Mouse (Mus musculus) neural tube, embryonic 11.5 days (tissue): ENCODE measurements around the gene Zfp420. TPM values are rescaled to one million over a fixed set of nuclear protein-coding genes. Genes with fewer than 3 reads are reported as not detected.

Experiments
- ATAC-seq: fragments of 200-750 bp; cut with Nextera tagmentation; 2 replicates; pipeline ENCODE4 v1.8.0; 2017; ENCODE audit warnings: moderate number of reproducible peaks, mild to moderate bottlenecking, moderate TSS enrichment, moderate library complexity; ENCODE audit not compliant: insufficient read depth, low FRiP score, low TSS enrichment
- DNase-seq: peaks from one replicate; pipeline ENCODE4 v3.0.0-alpha.2; 2015; ENCODE audit warnings: low spot score
- H3K27ac ChIP-seq: fragments of 300-500 bp; sonication (generic); 2 replicates; pipeline ENCODE4 v1.5.1; 2014; ENCODE audit warnings: low read depth, mild to moderate bottlenecking, low read length
- H3K27me3 ChIP-seq: fragments of 300-500 bp; sonication (generic); 2 replicates; pipeline ENCODE4 v1.6.1; 2014; ENCODE audit warnings: mild to moderate bottlenecking, low read length, mixed read lengths; ENCODE audit not compliant: control insufficient read depth, insufficient read depth
- H3K36me3 ChIP-seq: fragments of 300-500 bp; sonication (generic); 2 replicates; pipeline ENCODE4 v1.6.1; 2014; ENCODE audit warnings: mild to moderate bottlenecking, low read length, moderate library complexity, mixed read lengths; ENCODE audit not compliant: control insufficient read depth, insufficient read depth
- H3K4me1 ChIP-seq: fragments of 300-500 bp; sonication (generic); 2 replicates; pipeline ENCODE4 v1.6.1; 2014; ENCODE audit warnings: low read length, mixed read lengths; ENCODE audit not compliant: control insufficient read depth, insufficient read depth
- H3K4me2 ChIP-seq: fragments of 300-500 bp; sonication (generic); 2 replicates; pipeline ENCODE4 v1.6.1; 2014; ENCODE audit warnings: low read depth, mild to moderate bottlenecking, moderate library complexity
- H3K4me3 ChIP-seq: fragments of 300-500 bp; sonication (generic); 2 replicates; pipeline ENCODE4 v1.5.1; 2014; ENCODE audit warnings: low read depth, low read length
- H3K9ac ChIP-seq: fragments of 300-500 bp; sonication (generic); 2 replicates; pipeline ENCODE4 v1.6.1; 2014; ENCODE audit warnings: mild to moderate bottlenecking, low read length
- H3K9me3 ChIP-seq: fragments of 300-500 bp; sonication (generic); 2 replicates; pipeline ENCODE4 v1.6.1; 2016; ENCODE audit warnings: low read length; ENCODE audit not compliant: control insufficient read depth
- WGBS: fragments of 180-500 bp; shearing (Covaris S2); extraction: QIAGEN DNeasy Blood & Tissue Kit; methylation state at CpG from one replicate; pipeline ENCODE4 v1.1.7; 2014; 5-methylcytosine and 5-hydroxymethylcytosine counted together
- polyA plus RNA-seq: library from polyadenylated mRNA; unstranded; fragments of >200 nt; fragmentation: Nextera tagmentation; extraction: Ambion mirVana; gene quantifications from 2 replicates; pipeline ENCODE4 v1.2.1, GENCODE M21; 2014

Zfp420 gene
- polyA plus RNA-seq, 1 experiment from 2014 or later = 12.2 TPM

- DNase-seq (no peak), ATAC-seq (no peak)
- Histone ChIP-seq H3K4me2 (no peak overlapping the region), H3K4me1 (no peaks in the 10 kb centered on the region), H3K27ac (no peak overlapping the region), H3K27me3 (no peaks in the 10 kb centered on the region), H3K9me3 (peaks cover 10% of the 10 kb centered on the region), H3K36me3 (peaks cover 6% of the 10 kb centered on the region), H3K9ac (no peak overlapping the region), H3K4me3 (no peak overlapping the region)
- 82% methylated on average over 7 of the region's 7 CpGs for WGBS
These were observed 20.3 kb downstream of the Zfp420 start for GRCm38 (mm10) chr7:29880056-29880455.

- H3K9me3 ChIP-seq = 0 out of 2 replicates have a peak, but pooled peaks cover 2% of the 10 kb centered on the region
- no peaks in the 10 kb centered on the region for H3K27me3 ChIP-seq
- 95% methylated on average over 7 of the region's 7 CpGs for WGBS
- no peaks in the 10 kb centered on the region; the same call in none of the 2 replicates for H3K36me3 ChIP-seq
- ATAC-seq (no peak), DNase-seq (no peak)
- no peaks in the 10 kb centered on the region for H3K4me1 ChIP-seq
- no peak overlapping the region for H3K9ac ChIP-seq
- H3K4me3 ChIP-seq = no peak overlapping the region
- no peak overlapping the region for H3K4me2 ChIP-seq
- H3K27ac ChIP-seq = no peak overlapping the region
These were observed 21.1 kb downstream of the Zfp420 start for GRCm38 (mm10) chr7:29880916-29881315.

- H3K4me2 ChIP-seq = no peak overlapping the region
- no peak overlapping the region for H3K9ac ChIP-seq
- ATAC-seq = no peak
- H3K36me3 ChIP-seq = peaks cover 36% of the 10 kb centered on the region
- no peak for DNase-seq
- no peaks in the 10 kb centered on the region for H3K27me3 ChIP-seq
- H3K4me3 ChIP-seq = no peak overlapping the region
- H3K9me3 ChIP-seq = peaks cover 31% of the 10 kb centered on the region
- WGBS = 97% methylated on average over 7 of the region's 7 CpGs
- no peak overlapping the region for H3K27ac ChIP-seq
- H3K4me1 ChIP-seq = no peaks in the 10 kb centered on the region
These were observed 30.7 kb downstream of the Zfp420 start for GRCm38 (mm10) chr7:29890501-29890900.

DNA sequence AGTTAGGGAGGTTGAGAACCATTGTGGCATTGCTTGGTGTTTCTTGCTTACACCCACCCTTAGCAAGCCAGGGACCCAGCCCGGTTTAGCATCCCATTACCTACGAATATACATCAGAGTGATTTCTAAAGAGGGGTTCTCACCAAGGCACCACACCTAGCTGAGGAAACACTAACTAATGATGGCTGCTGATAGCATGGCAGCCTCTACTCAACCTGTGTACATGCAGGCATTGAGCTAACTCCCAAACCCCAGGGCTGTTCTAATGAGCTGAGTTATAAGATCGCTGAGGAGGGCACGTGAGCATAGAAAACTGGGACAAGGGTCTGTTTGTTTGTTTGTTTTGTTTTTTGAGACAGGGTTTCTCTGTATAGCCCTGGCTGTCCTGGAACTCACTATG is 33.0 kb downstream of the Zfp420 start:
- Histone ChIP-seq H3K9ac (no peak overlapping the region), H3K4me2 (no peak overlapping the region), H3K36me3 (peaks cover 46% of the 10 kb centered on the region), H3K27me3 (no peaks in the 10 kb centered on the region), H3K4me1 (no peaks in the 10 kb centered on the region), H3K9me3 (peaks cover 29% of the 10 kb centered on the region), H3K27ac (no peak overlapping the region), H3K4me3 (no peak overlapping the region)
- ATAC-seq (no peak), DNase-seq (no peak)
- 95% methylated on average over 4 of the region's 4 CpGs for WGBS

GRCm38 (mm10) chr7:29898351-29898750 is 38.6 kb downstream of the Zfp420 start:
- Histone ChIP-seq H3K4me2 (no peak overlapping the region), H3K9me3 (peaks cover 25% of the 10 kb centered on the region), H3K27me3 (no peaks in the 10 kb centered on the region), H3K9ac (no peak overlapping the region), H3K4me3 (no peak overlapping the region), H3K4me1 (no peaks in the 10 kb centered on the region), H3K36me3 (peaks cover 44% of the 10 kb centered on the region), H3K27ac (no peak overlapping the region)
- ATAC-seq (no peak), DNase-seq (no peak)
- 98% methylated on average over 4 of the region's 4 CpGs for WGBS

DNA sequence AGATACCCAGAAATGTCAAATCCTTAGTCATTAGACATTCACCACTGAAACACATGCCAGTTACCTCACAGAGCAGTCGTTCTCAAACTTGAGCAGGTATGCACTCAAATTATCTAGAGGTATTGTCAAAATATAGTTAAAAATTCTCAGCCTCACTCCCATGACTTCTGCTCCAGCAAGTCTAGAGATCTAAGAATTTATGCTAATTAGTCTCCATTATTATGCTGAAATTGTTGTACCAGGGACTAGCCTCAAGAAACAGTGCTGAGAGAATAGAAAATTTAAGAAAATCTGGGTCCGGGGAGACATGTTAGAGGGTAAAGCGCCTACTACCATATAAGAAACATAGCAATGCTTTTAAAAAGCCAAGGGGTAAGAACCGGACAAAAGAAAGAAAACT is 44.3 kb downstream of the Zfp420 start:
- 98% methylated on average over 4 of the region's 4 CpGs for WGBS
- Histone ChIP-seq H3K9ac (no peak overlapping the region), H3K36me3 (peaks cover 3% of the 10 kb centered on the region), H3K4me1 (peaks cover under 1% of the 10 kb centered on the region; the same call in 1 of the 2 replicates), H3K4me2 (no peak overlapping the region), H3K4me3 (no peak overlapping the region), H3K27ac (no peak overlapping the region), H3K9me3 (no peaks in the 10 kb centered on the region; the same call in 1 of the 2 replicates), H3K27me3 (no peaks in the 10 kb centered on the region)
- no peak for ATAC-seq
- DNase-seq = no peak

DNA sequence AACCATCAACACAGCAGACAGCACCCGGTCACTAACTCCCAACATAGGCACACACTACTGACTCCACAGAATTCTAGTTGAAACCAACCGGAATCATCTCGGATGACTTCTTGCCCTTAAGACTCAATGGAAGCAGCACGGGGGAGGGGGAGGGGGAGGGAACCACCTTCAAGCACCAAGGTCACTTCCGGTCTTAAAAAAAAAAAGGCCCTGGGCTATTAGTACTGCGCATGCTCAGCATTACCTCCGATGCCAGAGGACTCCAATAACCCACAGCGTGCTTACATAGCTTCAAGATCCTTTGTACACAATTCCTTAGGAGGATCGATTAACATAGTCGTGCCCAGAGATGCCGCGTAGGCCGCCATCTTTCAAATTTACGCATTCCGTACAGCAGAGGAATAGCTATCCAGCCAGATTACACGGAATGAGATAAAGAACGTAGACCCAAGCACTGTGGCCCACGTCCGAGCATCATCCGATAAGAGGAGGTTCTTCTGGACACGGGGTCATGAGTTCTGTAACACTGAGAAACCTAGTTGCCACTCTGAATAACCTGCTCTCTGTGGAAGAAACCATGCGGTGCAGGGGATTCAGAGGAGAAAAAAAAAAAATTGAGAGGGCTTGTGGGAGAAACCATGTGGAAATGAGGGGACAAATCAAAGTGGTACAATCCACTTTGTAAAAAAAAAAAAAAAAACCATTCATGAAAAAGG is 46.3 kb downstream of the Zfp420 start, which contains the start of gene Zfp27:
Zfp27 (minus strand) TSS at position 607 of the 716 bp plus-strand sequence.
- no peaks in the 10 kb centered on the region; the same call in 1 of the 2 replicates for H3K36me3 ChIP-seq
- DNase-seq (peak; percentile 89), ATAC-seq (peak; percentile 69)
- H3K9ac ChIP-seq = peak within 1 kb of the TSS; percentile 60
- H3K4me2 ChIP-seq = peak within 1 kb of the TSS; percentile 70
- no peaks in the 10 kb centered on the region for H3K27me3 ChIP-seq
- H3K9me3 ChIP-seq = no peaks in the 10 kb centered on the region
- under 1% methylated on average over 22 of the region's 22 CpGs for whole genome bisulfite sequencing
- H3K27ac ChIP-seq = peak within 1 kb of the TSS; percentile 93
- H3K4me1 ChIP-seq = peaks cover 4% of the 10 kb centered on the region; the same call in 1 of the 2 replicates
- peak within 1 kb of the TSS; percentile 54 for H3K4me3 ChIP-seq

DNA sequence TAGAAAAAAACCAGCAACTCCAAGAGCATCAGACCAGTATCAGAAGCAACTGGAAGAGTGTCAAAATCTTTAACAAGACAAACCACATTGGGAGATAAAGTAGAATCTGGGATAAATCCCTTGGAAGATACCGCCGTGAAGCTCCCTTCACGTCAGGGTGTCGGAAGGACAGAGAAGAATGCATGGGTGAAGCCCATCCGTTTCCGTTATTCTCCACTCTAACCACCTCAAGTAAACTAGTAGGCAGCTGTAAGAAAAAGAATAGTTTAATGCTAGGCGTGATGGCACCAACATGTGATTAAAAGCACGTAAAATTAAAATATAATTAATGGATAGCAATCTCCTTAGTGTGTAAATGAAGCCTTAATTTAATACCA is 46.9 kb downstream of the Zfp420 start:
- DNase-seq (no peak), ATAC-seq (no peak)
- Histone ChIP-seq H3K9ac (peak overlapping the region; percentile 60), H3K4me3 (peak overlapping the region; percentile 54), H3K27me3 (no peaks in the 10 kb centered on the region), H3K4me1 (peaks cover 4% of the 10 kb centered on the region; the same call in 1 of the 2 replicates), H3K36me3 (no peaks in the 10 kb centered on the region; the same call in 1 of the 2 replicates), H3K9me3 (no peaks in the 10 kb centered on the region), H3K27ac (peak overlapping the region; percentile 93), H3K4me2 (peak overlapping the region; percentile 70)
- WGBS = 26% methylated on average over 8 of the region's 8 CpGs

DNA sequence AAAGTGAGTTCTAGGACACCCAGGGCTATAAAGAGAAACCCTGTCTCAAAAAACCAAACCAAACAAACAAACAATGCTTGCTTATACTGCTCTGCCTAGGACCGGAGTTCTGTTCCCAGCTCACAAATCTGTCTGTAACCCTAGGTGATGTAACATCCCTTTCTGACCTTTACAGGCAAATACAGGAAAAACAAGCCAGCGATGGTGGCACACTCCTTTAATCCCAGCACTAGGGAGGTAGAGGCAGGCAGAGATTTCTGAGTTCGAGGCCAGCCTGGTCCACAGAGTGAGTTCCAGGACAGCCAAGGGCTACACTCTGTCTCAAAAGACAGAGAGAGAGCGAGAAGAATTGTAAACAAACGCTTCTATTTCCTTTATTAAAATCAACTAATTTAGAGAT is 47.4 kb downstream of the Zfp420 start:
- Histone ChIP-seq H3K4me2 (no peak overlapping the region), H3K27me3 (no peaks in the 10 kb centered on the region), H3K4me3 (no peak overlapping the region), H3K9me3 (no peaks in the 10 kb centered on the region), H3K4me1 (peaks cover 4% of the 10 kb centered on the region; the same call in 1 of the 2 replicates), H3K9ac (no peak overlapping the region), H3K36me3 (peaks cover 4% of the 10 kb centered on the region), H3K27ac (0 out of 2 replicates have a peak overlapping the region, but pooled peaks have one; percentile 93)
- ATAC-seq (no peak), DNase-seq (no peak)
- WGBS = 87% methylated on average over 5 of the region's 5 CpGs
